Mouse (Mus musculus) adrenal gland, postnatal 10 days (tissue): ENCODE measurements at regions not wholly inside any gene's neighbourhood (a gene's known extent, or its start where the extent isn't known, plus 50 kb on each side); places are given as distances from the start of the nearest gene placed in this dataset.

Experiments
- DNase-seq: peaks from one replicate; pipeline ENCODE4 v3.0.0; 2021; ENCODE audit warnings: mixed read lengths

DNA sequence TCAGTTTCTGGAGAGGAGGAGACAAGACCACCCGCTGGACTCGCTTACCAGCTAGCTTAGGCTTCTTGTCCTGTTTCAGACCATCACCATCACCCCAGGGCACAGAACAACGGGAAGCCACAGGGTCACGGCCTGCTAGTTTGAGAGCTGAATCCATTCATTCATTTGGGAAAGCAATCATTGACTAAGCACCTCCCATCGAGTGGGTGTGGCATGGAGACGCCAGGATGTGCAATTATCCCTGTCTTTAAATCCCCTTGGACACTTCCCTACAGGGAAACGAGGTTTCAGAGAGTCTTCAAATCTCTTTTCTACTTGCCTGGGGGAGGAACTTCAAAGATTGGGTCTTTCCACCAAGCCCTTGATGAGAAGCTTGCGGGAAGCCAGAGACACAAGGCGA is 108.7 kb downstream of the 2410131K14Rik start:
- no peak for DNase-seq

- no peak for DNase-seq
These were observed 109.1 kb downstream of the 2410131K14Rik start for GRCm38 (mm10) chr5:118354127-118354526.

DNA sequence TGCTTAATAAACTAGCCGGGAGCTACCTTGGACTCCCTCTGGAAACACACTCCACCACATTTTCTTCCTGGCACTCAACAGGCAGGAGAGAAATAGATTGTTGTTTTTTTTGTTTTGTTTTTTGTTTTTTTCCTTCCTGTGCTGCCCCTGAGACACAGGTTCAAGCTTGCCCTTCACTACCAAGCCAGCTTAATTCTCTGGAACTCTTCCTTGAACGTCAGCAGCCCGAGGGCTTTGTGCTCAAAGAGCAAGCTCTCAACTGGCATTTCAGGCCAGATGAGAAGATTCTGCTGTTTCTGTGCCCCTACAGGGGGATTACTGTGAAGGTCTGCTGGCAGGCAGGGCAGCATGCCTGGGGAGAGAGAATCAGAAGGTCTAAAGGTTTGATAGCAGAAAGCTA is 109.8 kb downstream of the 2410131K14Rik start:
- no peak for DNase-seq

- no peak for DNase-seq
These were observed 110.3 kb downstream of the 2410131K14Rik start for GRCm38 (mm10) chr5:118355287-118355686.

DNA sequence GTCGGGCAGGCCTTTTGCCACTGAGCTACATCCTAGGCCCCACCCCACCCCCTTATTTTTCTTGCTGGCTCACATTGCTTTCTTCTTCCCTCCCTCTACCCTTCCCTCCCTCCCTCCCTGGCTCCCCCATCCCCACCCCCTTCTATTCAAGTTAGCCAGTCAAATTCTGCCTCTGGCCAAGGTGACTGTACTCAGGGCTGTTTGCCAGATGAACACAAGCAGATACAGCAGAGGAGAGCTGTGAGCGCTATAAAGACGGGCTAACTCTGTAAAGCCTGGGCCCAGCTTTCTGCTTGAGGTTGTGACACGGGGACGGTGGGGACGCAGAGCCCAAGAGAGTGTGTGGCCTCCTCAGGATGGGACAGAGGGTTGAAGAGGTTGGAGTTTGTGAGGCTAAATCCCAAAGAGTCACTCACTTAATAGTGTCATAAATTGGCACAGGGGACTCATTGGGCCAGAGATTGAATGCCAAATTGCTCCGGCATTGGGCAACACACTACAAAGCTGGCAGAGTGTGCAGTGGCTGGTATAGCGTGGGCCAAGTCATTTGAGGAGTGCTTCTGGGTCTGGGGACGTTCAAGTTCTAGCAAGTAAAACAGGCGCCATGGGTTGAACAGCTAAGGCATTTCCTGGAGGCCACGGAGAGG is 110.8 kb downstream of the 2410131K14Rik start:
- DNase-seq, result peak; percentile 66

DNA sequence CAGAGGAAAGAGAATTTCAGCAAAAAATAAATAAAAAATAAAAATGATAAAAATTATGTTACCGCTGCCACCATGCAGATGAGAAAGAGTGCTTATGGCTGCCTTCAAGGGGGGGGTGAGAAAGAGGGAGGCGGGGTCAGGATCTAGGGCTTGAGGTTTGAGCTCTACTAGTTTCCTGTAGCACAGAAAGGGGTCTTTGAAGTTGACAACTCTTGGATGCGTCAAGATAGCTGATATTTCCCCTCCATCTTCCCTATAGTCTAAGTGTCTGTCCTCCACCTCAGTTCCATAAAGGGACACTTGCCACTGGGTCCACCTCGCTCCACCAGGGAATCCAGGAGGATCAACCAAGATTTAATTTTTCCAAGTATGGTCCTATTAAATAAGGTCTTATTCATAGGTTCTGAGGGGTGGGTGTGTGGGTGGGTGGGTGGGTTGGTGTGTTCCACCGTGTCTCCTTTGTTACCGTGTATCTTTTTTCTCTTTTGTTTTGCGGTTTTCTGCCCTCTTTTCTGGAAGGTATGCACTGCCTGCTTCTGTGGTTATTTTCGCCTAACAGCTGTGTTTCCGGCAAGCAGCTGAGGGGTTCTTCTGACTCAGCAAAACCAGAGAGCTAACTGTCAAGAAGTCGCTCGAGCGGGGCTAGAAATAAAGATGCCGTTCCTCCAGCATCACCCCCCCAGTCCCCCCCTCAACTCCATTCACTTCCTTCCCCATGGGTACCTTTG is 114.8 kb downstream of the 2410131K14Rik start:
- no peak for DNase-seq

DNA sequence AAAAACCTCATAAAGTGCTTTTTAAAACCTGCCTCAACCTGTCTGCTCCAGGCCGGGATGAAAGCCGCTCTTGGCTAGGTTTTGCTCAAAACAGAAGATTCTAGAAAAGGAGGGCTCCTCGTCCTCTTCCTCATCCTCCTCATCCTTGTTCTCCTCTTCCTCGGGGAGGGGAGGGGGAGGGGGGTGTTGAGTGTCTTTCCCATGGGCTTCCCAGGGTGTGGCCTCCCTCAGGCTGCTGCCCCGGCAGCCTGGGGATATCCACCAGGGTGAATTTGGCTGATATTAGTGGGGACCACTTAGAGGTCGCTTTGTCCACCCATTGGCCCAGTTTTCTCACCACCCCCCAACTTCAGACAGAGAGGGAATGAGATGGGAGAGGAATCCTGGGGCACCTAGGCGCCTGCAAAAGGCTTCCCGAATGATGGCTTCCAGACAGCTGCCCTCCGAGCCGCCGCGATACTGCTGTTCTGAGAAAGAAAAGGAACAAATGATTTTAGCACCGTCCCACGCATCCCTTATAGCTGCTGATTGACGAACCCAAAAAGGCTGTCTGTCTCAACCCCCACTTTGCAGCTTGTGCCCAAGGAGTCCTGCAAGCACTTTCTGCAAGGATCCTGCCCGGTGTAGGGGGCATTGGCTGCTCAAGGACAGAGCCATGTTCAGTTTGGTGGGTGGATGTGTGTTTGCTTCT is 115.5 kb downstream of the 2410131K14Rik start:
- DNase-seq, result no peak

GRCm38 (mm10) chr5:118361133-118361852 is 116.3 kb downstream of the 2410131K14Rik start:
- no peak for DNase-seq

- no peak for DNase-seq
These were observed 116.9 kb downstream of the 2410131K14Rik start for GRCm38 (mm10) chr5:118361853-118362406.

- no peak for DNase-seq
These were observed 117.7 kb downstream of the 2410131K14Rik start for GRCm38 (mm10) chr5:118362738-118363137.

DNA sequence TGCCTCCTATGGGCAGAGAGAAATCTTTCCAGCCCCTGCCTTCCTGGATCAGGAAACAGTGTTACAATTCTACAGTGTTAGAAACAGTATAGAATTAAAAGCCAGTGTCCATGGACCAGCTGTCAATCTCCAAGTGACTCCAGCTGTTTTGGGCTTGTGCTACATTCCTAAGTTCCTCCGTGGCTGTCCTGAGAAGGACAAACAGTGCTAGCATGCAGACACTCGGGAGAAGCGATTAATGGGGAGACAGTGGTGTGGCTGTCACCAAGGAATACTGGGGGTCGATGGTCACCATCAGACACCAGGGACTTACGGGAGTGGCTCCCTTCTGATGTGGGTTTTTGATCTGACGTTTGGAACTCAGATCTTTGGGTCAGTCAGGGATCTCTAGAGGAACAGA is 118.1 kb downstream of the 2410131K14Rik start:
- DNase-seq, result no peak

DNA sequence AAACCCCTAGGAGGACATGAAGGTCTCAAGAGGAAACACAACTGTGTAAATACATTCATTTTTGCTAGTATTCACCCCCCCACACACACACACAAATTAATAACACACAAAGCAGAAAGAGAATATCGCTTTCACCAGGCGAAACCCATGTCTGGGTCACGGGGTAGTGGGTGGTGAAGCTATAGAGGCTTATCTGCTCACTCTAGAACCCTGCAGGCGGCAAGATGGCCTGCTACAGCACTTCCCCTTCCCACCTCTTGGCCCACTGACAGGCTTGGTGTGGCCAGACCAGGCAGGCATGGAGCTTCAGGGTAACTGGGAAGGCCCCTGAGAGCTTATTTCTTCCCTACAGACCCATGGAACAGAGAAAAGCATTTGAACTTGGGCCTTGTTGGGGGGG is 119.6 kb downstream of the 2410131K14Rik start:
- no peak for DNase-seq

GRCm38 (mm10) chr5:118365196-118365595 is 120.2 kb downstream of the 2410131K14Rik start:
- DNase-seq, result peak; percentile 21

GRCm38 (mm10) chr5:118365651-118366050 is 120.6 kb downstream of the 2410131K14Rik start:
- DNase-seq, result no peak

DNA sequence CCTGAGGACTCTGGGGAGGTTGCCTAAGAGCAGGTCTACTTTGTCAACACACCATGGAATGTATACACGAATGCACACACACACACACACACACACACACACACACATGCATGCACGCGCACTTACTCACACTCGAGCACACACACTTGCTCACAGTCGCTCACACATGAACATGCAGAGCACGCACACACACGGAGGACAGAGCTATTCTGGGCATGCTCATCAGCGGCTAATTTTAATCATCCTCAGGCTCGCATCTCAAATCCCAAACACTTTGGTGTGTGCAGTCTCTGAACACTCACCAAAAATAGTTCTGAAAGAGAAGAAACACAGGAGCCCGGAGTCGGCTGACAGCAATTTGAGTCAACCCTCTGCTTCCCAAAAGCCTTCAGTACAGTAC is 122.0 kb downstream of the 2410131K14Rik start:
- no peak for DNase-seq

DNA sequence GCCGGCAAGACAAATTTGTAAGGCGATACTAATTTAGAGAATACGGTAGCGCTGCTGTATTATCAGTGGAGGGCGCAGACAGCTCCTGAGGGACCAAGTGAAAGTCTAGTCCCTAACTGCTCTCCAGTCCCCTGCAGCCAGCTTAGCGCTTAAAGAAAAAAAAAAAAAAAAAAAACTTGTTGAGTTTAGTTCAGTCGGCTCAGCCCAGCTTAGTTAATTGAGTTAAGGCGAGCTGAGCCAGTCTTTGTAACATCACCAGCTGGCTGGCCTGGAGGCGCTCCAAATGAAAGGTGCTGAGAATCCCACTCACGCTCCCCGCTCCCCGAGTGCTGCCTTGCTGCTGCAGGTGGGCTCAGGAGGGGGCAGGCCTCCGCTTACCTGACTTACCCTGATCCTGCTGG is 128.6 kb downstream of the 2410131K14Rik start:
- no peak for DNase-seq

DNA sequence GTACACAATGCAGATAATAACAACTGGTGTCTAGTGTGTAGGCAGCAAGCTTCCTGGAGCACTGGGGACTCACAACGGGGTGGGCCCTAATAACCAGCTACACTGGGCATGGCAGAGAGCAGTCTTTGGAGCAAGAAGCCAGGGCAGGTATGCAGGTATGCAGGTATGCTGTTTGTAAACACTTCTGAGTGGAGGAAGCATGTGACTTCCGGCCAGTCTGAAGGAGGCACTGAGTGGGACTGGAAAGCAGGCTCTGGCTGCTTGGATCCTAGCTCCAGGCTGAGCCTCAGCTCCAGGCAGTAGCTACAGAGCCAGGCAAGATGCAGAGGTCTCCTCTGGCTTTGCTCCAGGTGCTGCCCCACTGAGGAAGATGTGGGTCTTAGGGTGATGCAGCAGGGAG is 129.9 kb downstream of the 2410131K14Rik start:
- no peak for DNase-seq

- no peak for DNase-seq
These were observed 130.9 kb downstream of the 2410131K14Rik start for GRCm38 (mm10) chr5:118375916-118376315.

DNA sequence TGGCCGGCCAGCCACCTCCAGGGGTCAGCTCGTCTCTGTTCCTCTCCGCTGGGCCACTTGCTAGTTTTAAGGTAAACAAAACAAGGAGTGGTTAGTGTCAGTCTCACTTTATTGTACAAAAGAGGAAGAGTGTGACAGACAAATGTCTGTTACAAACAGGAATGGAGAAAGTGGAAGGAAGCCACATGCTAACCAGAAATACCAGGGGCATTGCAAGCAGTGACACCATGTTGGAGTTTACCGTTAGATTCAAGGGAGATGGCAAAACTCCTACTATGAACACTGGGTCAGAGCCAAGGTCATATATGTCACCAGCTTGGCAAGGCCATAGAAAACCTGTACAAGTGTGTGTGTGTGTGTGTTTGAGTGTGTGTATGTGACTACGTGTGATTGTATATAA is 131.5 kb downstream of the 2410131K14Rik start:
- no peak for DNase-seq

DNA sequence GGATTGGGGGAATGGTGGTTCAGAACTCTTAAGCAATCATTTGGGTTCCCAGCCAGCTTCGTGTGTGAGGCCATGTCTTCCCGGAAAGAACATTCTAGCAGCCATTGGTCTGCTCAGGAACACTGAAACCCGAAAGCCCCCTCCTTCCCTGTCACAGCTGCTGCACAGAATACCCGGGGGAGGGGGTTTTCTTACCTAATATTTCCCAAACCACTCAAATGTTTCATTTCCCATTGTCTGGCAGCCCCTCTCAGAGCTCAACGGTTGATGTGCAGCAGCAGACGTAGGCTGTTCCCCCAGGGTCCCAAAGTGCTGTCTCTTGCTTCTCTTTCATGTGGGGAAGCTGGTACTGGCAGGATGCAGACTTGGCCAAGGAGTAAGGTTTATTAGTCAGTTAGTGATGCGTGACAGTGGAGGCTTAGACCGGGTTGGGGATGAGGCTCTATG is 132.4 kb downstream of the 2410131K14Rik start:
- DNase-seq, result no peak

DNA sequence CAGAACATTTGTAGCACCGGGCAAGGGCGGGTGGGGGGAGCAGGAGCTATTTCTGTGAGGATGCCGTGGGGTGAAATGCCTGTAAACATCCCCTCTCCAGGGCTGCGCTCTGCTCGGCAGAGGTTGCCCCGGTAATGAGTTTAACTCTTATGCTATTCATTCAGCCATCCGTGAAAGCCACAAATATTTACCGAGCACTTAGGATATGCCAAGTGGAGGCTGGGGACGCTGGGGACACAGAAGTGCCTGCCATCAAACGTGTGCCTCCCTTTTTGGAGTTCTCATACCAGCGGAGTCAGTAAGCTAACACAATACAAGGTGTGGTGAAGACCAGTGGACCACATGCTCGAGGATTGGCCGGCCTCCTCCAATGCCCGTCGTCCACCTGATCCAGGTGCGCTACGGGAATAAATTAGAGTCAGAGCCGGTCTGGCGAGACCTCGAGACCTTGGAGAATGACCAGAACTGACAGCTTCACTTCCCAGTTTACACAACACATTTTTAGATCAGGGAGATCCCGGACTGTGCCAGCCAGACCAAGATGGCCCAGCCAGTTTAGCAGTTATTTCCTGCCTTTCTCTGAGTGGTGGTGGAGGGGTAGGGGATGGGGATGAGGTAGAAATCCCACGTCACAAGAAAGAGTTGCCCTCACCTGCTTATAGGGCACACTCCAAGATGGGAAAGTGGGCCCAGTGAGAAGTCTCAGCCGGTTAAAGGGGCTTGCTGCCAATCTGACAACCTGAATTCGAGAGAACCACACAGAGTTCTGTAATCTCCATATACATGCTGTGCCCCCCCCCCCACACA is 134.4 kb downstream of the 2410131K14Rik start:
- no peak for DNase-seq

GRCm38 (mm10) chr5:118380052-118380421 is 135.0 kb downstream of the 2410131K14Rik start:
- no peak for DNase-seq
